ENCODE assay signal across 8 mouse cellular contexts in genomic region chr4:140674345-140674926, GRCm38 (mm10). TPM values are rescaled to one million over a fixed set of nuclear protein-coding genes. Genes with fewer than 3 reads are reported as not detected.
DNase-seq lines count a peak whose midpoint lies in the region; ATAC-seq and TF ChIP-seq lines count a peak whose summit lies in the region.

No protein-coding gene starts in this region.

- 34% methylated on average over 13 of the region's 13 CpGs for WGBS in midbrain, embryonic 10.5 days
- WGBS in midbrain, embryonic 15.5 days = 32% methylated on average over 13 of the region's 13 CpGs
- 42% methylated on average over 11 of the region's 13 CpGs for WGBS in limb, embryonic 14.5 days

- intact Hi-C loops in gastrocnemius, postnatal 14 days (cut with DNase I; ENCODE audit: low total_unique reads) = loop anchor here (5.0 to 10.0 kb wide), 2 partner anchors 37 to 120 kb away; no protein-coding TSS in a partner anchor

- H3K27me3 ChIP-seq in midbrain, embryonic 10.5 days (ENCODE audit: low read depth, poor library complexity, severe bottlenecking) = no peaks in the 10 kb centered on the region
- no peaks in the 10 kb centered on the region for H3K27me3 ChIP-seq in midbrain, embryonic 15.5 days (replicated peaks)
- no peaks in the 10 kb centered on the region for H3K27me3 ChIP-seq in limb, embryonic 14.5 days (ENCODE audit: control insufficient read depth, insufficient read depth, low read length)
- H3K27me3 ChIP-seq in splenic B cell, adult 2 months (ENCODE audit: control insufficient read depth, insufficient read depth, low read length, poor library complexity, severe bottlenecking) = no peaks in the 10 kb centered on the region

- H3K4me2 ChIP-seq in midbrain, embryonic 15.5 days = no peak overlapping the region
- no peak overlapping the region for H3K4me2 ChIP-seq in limb, embryonic 14.5 days (replicated peaks; ENCODE audit: low read depth, low read length, severe bottlenecking)

- no peaks in the 10 kb centered on the region for H3K9me3 ChIP-seq in midbrain, embryonic 10.5 days (replicated peaks)
- H3K9me3 ChIP-seq in midbrain, embryonic 15.5 days = no peaks in the 10 kb centered on the region
- no peaks in the 10 kb centered on the region for H3K9me3 ChIP-seq in limb, embryonic 14.5 days (ENCODE audit: control insufficient read depth, low read length)

- H3K36me3 ChIP-seq in midbrain, embryonic 10.5 days = no peaks in the 10 kb centered on the region
- H3K36me3 ChIP-seq in midbrain, embryonic 15.5 days (replicated peaks) = no peaks in the 10 kb centered on the region
- no peaks in the 10 kb centered on the region for H3K36me3 ChIP-seq in limb, embryonic 14.5 days (ENCODE audit: control insufficient read depth, insufficient read depth, low read length)
- no peaks in the 10 kb centered on the region for H3K36me3 ChIP-seq in splenic B cell, adult 2 months (ENCODE audit: control insufficient read depth, insufficient read depth, low read length, poor library complexity, severe bottlenecking)

- H3K9ac ChIP-seq in midbrain, embryonic 15.5 days = no peak overlapping the region
- H3K9ac ChIP-seq in limb, embryonic 14.5 days (ENCODE audit: low read depth, low read length, severe bottlenecking) = no peak overlapping the region

- peak; percentile 85 for DNase-seq in midbrain, embryonic 10.5 days (ENCODE audit: low spot score)
- peak; percentile 91 for DNase-seq in gastrocnemius, postnatal 14 days
- peak; percentile 78 for DNase-seq in kidney, adult 18-20 months
- DNase-seq in limb, embryonic 14.5 days (ENCODE audit: low spot score) = peak; percentile 68
- peak; percentile 87 for DNase-seq in naive thymus-derived CD4-positive, alpha-beta T cell, adult 2 months (ENCODE audit: low read depth)
- DNase-seq in splenic B cell, adult 2 months (ENCODE audit: low read depth, low spot score) = peak; percentile 86

- no peak for TF ChIP-seq POLR2A in limb, embryonic 14.5 days (IDR thresholded peaks at IDR 0.05; ENCODE audit: borderline replicate concordance, extremely low read depth, insufficient read depth, insufficient read length)

- no peak overlapping the region for H3K4me3 ChIP-seq in midbrain, embryonic 10.5 days
- H3K4me3 ChIP-seq in midbrain, embryonic 15.5 days = no peak overlapping the region
- H3K4me3 ChIP-seq in limb, embryonic 14.5 days (replicated peaks; ENCODE audit: low read length) = no peak overlapping the region

- peak overlapping the region; percentile 55 for H3K27ac ChIP-seq in midbrain, embryonic 10.5 days (replicated peaks)
- no peak overlapping the region for H3K27ac ChIP-seq in midbrain, embryonic 15.5 days
- H3K27ac ChIP-seq in limb, embryonic 14.5 days (replicated peaks; ENCODE audit: low read depth, low read length) = no peak overlapping the region

- ATAC-seq in midbrain, embryonic 15.5 days (replicated peaks) = no peak
- ATAC-seq in common myeloid progenitor, adult 5-6 weeks (replicated peaks; ENCODE audit: low read depth, poor library complexity, severe bottlenecking) = peak; percentile 92
- ATAC-seq in limb, embryonic 14.5 days (ENCODE audit: low FRiP score, low read depth) = peak; percentile 42; the same call in 1 of the 2 replicates

- H3K4me1 ChIP-seq in midbrain, embryonic 10.5 days = peaks cover 13% of the 10 kb centered on the region
- H3K4me1 ChIP-seq in midbrain, embryonic 15.5 days = peaks cover under 1% of the 10 kb centered on the region; the same call in 1 of the 2 replicates
- no peaks in the 10 kb centered on the region for H3K4me1 ChIP-seq in limb, embryonic 14.5 days (ENCODE audit: control insufficient read depth, insufficient read depth, low read length)

RNA-seq across cellular contexts. Expression of gene Arhgef10l, which starts 8.6 kb away (rescaled TPM):
- 25.1 and 32.4 TPM in 2 replicates for polyA plus RNA-seq in midbrain, embryonic 10.5 days (2016; fragmentation: Nextera tagmentation; extraction: Ambion mirVana)
- 30.7 and 31.5 TPM in 2 replicates for polyA plus RNA-seq in midbrain, embryonic 15.5 days (2015; fragmentation: Nextera tagmentation; extraction: Ambion mirVana)
- total RNA-seq in common myeloid progenitor, adult 5-6 weeks (2017) = 0.78 and 1.8 TPM in 2 replicates
- total RNA-seq in gastrocnemius, postnatal 14 days (2021) = 10 to 100 TPM; 39.2 to 49.0 TPM
- 19.5 and 25.4 TPM in 2 replicates for polyA plus RNA-seq in limb, embryonic 14.5 days (2012; rRNA removed)
- 13.7 and 15.2 TPM in 2 replicates for polyA plus RNA-seq in limb, embryonic 14.5 days (2014; fragmentation: Nextera tagmentation; extraction: Ambion mirVana)

RNA-seq across cellular contexts. Expression of gene Rcc2, which starts 25.9 kb away (rescaled TPM):
- 32.6 and 35.2 TPM in 2 replicates for polyA plus RNA-seq in midbrain, embryonic 10.5 days (2016; fragmentation: Nextera tagmentation; extraction: Ambion mirVana)
- polyA plus RNA-seq in midbrain, embryonic 15.5 days (2015; fragmentation: Nextera tagmentation; extraction: Ambion mirVana) = 28.1 and 34.9 TPM in 2 replicates
- 149 and 161 TPM in 2 replicates for total RNA-seq in common myeloid progenitor, adult 5-6 weeks (2017)
- 10 to 100 TPM; 14.2 to 19.3 TPM for total RNA-seq in gastrocnemius, postnatal 14 days (2021)
- polyA plus RNA-seq in limb, embryonic 14.5 days (2012; rRNA removed) = 119 and 145 TPM in 2 replicates
- polyA plus RNA-seq in limb, embryonic 14.5 days (2014; fragmentation: Nextera tagmentation; extraction: Ambion mirVana) = 47.8 and 57.2 TPM in 2 replicates
